8 mouse cellular contexts compared by ENCODE assay signal in genomic region chr5:88764987-88765481, GRCm38 (mm10). TPM values are rescaled to one million over a fixed set of nuclear protein-coding genes. Genes with fewer than 3 reads are reported as not detected.
DNase-seq lines count a peak whose midpoint lies in the region; ATAC-seq lines count a peak whose summit lies in the region.

TSS of gene Dck (plus strand) at chr5:88764996.

- H3K27ac ChIP-seq in intestine, embryonic 14.5 days (ENCODE audit: low read depth): peak within 1 kb of the TSS; percentile 81

- peak; percentile 91 for ATAC-seq in activated CD4-positive, CD25-positive, alpha-beta regulatory T cell, adult 4 months
- ATAC-seq in intestine, embryonic 14.5 days (replicated peaks; ENCODE audit: low FRiP score, low TSS enrichment, low read depth): peak; percentile 100

- peaks cover 8% of the 10 kb centered on the region; the same call in 1 of the 2 replicates for H3K4me1 ChIP-seq in intestine, embryonic 14.5 days (replicated peaks; ENCODE audit: control insufficient read depth, insufficient read depth, low read length)

- under 1% methylated on average over 51 of the region's 51 CpGs for WGBS in intestine, embryonic 14.5 days

- peak within 1 kb of the TSS; percentile 61 for H3K4me2 ChIP-seq in intestine, embryonic 14.5 days (ENCODE audit: low read length)

- H3K36me3 ChIP-seq in intestine, embryonic 14.5 days (ENCODE audit: control insufficient read depth, insufficient read depth, low read length): peaks cover 10% of the 10 kb centered on the region

- H3K4me3 ChIP-seq in intestine, embryonic 14.5 days (ENCODE audit: low read depth, low read length): peak within 1 kb of the TSS; percentile 79

- H3K9ac ChIP-seq in intestine, embryonic 14.5 days (ENCODE audit: low read length): peak within 1 kb of the TSS; percentile 75

- no peaks in the 10 kb centered on the region for H3K9me3 ChIP-seq in intestine, embryonic 14.5 days (ENCODE audit: control insufficient read depth, low read length)

- DNase-seq in embryo, embryonic 10 days (ENCODE audit: low spot score): peak; percentile 98
- DNase-seq in gastrocnemius, postnatal 25 days: peak; percentile 99
- peak; percentile 98 for DNase-seq in intestine, embryonic 14.5 days (ENCODE audit: low spot score)
- peak; percentile 94 to 98 for DNase-seq in left cerebral cortex, postnatal 25 days (ENCODE audit: low spot score in 2 of 2)
- DNase-seq in mesoderm, embryonic 11.5 days (ENCODE audit: low read depth, low spot score): peak; percentile 99
- DNase-seq in right cerebral cortex, postnatal 25 days: peak; percentile 98
- no peak for DNase-seq in c-Kit-positive CD71-positive TER-119-positive erythroid progenitor cells, embryonic 14.5 days (ENCODE audit: low spot score)

- intact Hi-C loops in left cerebral cortex, postnatal 25 days (cut with DNase I): loop anchor here (1.0 to 5.0 kb wide), 2 partner anchors 45 to 88 kb away; partner anchors contain the start of genes Grsf1 and Mob1b

- no peaks in the 10 kb centered on the region for H3K27me3 ChIP-seq in intestine, embryonic 14.5 days (replicated peaks; ENCODE audit: control insufficient read depth, insufficient read depth, low read length)

RNA-seq across cellular contexts. Expression of gene Dck, which starts in this region (rescaled TPM):
- 10 to 100 TPM; 57.9 to 66.8 TPM for polyA plus RNA-seq in activated CD4-positive, CD25-positive, alpha-beta regulatory T cell, adult 4 months (2017; shearing (Covaris generic))
- total RNA-seq in gastrocnemius, postnatal 25 days (2021): 1 to 10 TPM; 1.4 to 2.1 TPM
- polyA plus RNA-seq in intestine, embryonic 14.5 days (2014; fragmentation: Nextera tagmentation; extraction: Ambion mirVana): 49.6 and 52.3 TPM in 2 replicates
- total RNA-seq in left cerebral cortex, postnatal 25 days (2021): 10 to 100 TPM; 16.5 to 17.6 TPM

Comparison
In these comparisons a context has a peak if more than half of its experiments do, and no peak if none do; other contexts are left out.
1. RNA of gene Dck (total RNA-seq): 16.5 to 17.6 TPM in left cerebral cortex, postnatal 25 days; 1.4 to 2.1 TPM in gastrocnemius, postnatal 25 days; every median in the first group is over 4 times any median in the second.